Mouse (Mus musculus): ENCODE data around the gene Stx19. TPM values are rescaled to one million over a fixed set of nuclear protein-coding genes. Genes with fewer than 3 reads are reported as not detected.

Gene Stx19
- total RNA-seq, 2 experiments from 2014 or later: not detected

- peak; percentile 98 for ATAC-seq (replicated peaks; ENCODE audit: poor library complexity)
Observed at GRCm38 (mm10) chr16:62846498-62847312, 32.2 kb downstream of the Stx19 start, which contains the start of gene Arl13b. Gene Arl13b (minus strand): TSS chr16:62847040.

- no peak for ATAC-seq (replicated peaks; ENCODE audit: poor library complexity)
Observed at GRCm38 (mm10) chr16:62852464-62853252, 38.2 kb downstream of the Stx19 start.

- no peak for ATAC-seq (replicated peaks; ENCODE audit: poor library complexity)
Observed at GRCm38 (mm10) chr16:62853611-62854126, 39.2 kb downstream of the Stx19 start.

GRCm38 (mm10) chr16:62854191-62855068 is 40.0 kb downstream of the Stx19 start, which contains the start of gene Pros1:
Gene Pros1 (plus strand): TSS chr16:62854307.
- peak; percentile 77 for ATAC-seq (replicated peaks; ENCODE audit: poor library complexity)

GRCm38 (mm10) chr16:62855385-62855784 is 40.9 kb downstream of the Stx19 start:
- ATAC-seq (replicated peaks; ENCODE audit: poor library complexity): no peak

GRCm38 (mm10) chr16:62856273-62856672 is 41.8 kb downstream of the Stx19 start:
- ATAC-seq (replicated peaks; ENCODE audit: poor library complexity): 0 out of 2 replicates have a peak, but pooled peaks have one; percentile 20

- ATAC-seq (replicated peaks; ENCODE audit: poor library complexity): peak; percentile 46
Observed at GRCm38 (mm10) chr16:62857498-62857897, 43.0 kb downstream of the Stx19 start.

GRCm38 (mm10) chr16:62858018-62858417 is 43.5 kb downstream of the Stx19 start:
- peak; percentile 65 for ATAC-seq (replicated peaks; ENCODE audit: poor library complexity)

- ATAC-seq (replicated peaks; ENCODE audit: poor library complexity): no peak
Observed at GRCm38 (mm10) chr16:62860140-62860539, 45.7 kb downstream of the Stx19 start.

- no peak for ATAC-seq (replicated peaks; ENCODE audit: poor library complexity)
Observed at GRCm38 (mm10) chr16:62861455-62861854, 47.0 kb downstream of the Stx19 start.

- ATAC-seq (replicated peaks; ENCODE audit: poor library complexity): no peak
Observed at GRCm38 (mm10) chr16:62872688-62873117, 58.2 kb downstream of the Stx19 start.

- no peak for ATAC-seq (replicated peaks; ENCODE audit: poor library complexity)
Observed at GRCm38 (mm10) chr16:62873180-62873579, 58.7 kb downstream of the Stx19 start.

Other genes starting within 250 kb of the Stx19 start
- 80.9 and 89.4 TPM in 2 replicates for gene Nsun3, start 27.9 kb upstream of the Stx19 start, total RNA-seq (2015)
- 16.6 and 23.4 TPM in 2 replicates for gene Nsun3, start 27.9 kb upstream of the Stx19 start, total RNA-seq (2017)
- 8.3 and 8.8 TPM in 2 replicates for gene Arl13b, start 32.4 kb downstream of the Stx19 start, total RNA-seq (2015)
- gene Arl13b, start 32.4 kb downstream of the Stx19 start, total RNA-seq (2017): 6.0 and 6.8 TPM in 2 replicates
- gene Pros1, start 39.6 kb downstream of the Stx19 start, total RNA-seq (2015): 2.3 and 3.8 TPM in 2 replicates
- gene Pros1, start 39.6 kb downstream of the Stx19 start, total RNA-seq (2017): 4.1 and 6.1 TPM in 2 replicates